Mouse (Mus musculus): ENCODE data around the gene Rag1.

The Rag1 gene

GRCm38 (mm10) chr2:101638979-101639839 lies 10.1 kb downstream of the Rag1 start:
- no peak for DNase-seq (ENCODE audit: low spot score)

DNA sequence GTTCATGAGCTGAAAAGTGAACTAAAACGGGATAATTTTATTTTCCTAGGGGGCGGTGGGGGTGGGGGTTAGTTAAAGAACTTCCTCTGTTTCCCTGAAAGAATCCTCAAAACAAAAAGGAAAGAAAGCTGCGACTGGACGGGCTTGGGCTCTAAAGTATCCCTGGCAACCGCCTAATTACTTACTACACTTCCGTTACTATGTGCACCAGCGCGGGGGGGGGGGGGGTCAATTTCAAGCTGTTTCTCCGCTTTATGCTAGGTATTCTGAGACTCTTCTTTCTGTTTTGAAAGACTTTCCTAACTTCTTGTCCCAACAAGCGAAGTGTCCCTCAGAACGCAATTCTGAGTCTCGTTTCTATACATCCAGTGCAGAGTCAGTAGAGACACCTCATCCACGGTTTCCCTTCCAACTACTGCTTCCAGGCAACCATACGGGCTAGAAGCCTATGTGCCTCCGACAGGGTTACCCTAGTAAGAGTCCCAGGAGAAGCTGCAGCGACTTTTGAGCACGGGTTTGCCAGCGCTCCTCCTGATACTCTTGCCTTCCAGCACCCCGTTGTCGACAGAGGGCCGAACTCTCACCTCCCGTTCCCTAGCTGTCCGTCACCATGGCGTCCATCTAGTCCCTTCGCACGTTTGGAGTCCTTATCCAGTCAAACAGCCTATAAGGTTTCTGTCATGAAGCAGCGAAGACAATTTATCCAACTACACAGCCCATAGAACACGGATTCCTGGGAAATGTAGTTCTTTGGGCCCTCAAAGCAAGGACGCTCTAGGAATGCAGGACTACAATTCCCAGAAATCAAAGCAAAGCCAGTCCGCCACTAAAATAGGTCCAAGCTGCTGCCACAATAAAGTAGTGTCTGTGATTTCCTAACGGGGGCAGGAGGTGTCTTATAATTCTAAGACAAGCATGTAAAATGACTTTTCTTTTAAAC lies 20.7 kb downstream of the Rag1 start:
- peak; percentile 94 for DNase-seq (ENCODE audit: low spot score)

GRCm38 (mm10) chr2:101627227-101627626 lies 22.1 kb downstream of the Rag1 start:
- no peak for DNase-seq (ENCODE audit: low spot score)

DNA sequence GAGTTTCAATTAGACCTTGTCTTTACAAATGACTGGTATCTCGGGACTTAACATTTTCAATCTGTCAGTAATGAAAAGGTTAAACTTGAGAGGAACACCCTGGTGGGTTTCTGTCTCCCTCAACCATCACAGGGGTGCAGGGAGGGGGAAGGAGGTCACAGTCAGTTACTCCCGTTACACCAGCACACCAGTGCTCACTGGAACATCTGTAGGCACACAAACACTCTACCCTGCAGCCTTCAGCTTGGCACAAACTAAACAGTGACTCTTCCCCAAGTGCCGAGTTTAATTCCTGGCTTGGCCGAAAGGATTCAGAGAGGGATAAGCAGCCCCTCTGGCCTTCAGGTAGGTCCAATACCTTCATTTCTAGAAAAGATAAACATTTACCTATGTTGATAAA lies 24.8 kb downstream of the Rag1 start, which contains the start of gene Rag2:
Gene Rag2 (plus strand): TSS at position 193 of the 400 bp plus-strand sequence.
- no peak for DNase-seq (ENCODE audit: low spot score)

DNA sequence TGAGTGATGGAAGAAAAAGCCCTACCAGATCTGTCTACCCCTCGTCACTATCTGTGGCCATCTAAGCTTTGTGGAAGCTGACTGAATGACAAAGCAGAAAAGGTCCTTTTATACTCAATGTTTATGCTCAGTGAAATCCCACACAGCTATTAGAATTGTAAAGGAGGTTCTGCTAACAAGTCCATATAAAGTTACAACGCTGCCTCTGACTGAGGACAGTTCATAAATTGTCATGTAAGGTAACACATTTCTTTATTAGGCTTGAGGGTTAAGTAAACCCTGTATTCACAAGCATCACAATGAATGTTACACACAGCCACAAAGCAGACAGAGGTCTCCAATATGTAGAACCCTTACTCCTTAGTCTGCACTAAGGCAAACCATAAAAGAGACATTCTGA lies 25.3 kb downstream of the Rag1 start:
- no peak for DNase-seq (ENCODE audit: low spot score)

GRCm38 (mm10) chr2:101623042-101623441 lies 26.3 kb downstream of the Rag1 start:
- DNase-seq (ENCODE audit: low spot score) = no peak

DNA sequence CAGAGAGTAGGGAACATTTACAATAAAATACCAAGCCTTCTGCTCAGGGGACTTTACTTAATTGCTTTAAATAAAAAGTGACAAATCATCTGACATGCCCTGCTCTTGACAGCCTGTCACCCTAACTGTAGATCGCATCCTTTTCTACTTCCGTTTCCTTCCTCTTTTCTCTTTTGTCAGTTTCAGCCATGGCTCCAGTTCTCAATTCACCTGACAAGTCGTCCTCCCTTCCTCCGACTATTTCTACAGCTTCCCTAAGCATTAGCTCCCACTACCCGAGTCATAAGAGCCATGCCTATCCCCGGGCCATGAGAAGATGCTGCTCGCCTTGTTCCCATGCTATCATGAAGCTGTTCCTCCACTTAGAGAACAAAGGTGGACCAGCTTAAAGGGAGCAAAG lies 27.7 kb downstream of the Rag1 start:
- no peak for DNase-seq (ENCODE audit: low spot score)

DNA sequence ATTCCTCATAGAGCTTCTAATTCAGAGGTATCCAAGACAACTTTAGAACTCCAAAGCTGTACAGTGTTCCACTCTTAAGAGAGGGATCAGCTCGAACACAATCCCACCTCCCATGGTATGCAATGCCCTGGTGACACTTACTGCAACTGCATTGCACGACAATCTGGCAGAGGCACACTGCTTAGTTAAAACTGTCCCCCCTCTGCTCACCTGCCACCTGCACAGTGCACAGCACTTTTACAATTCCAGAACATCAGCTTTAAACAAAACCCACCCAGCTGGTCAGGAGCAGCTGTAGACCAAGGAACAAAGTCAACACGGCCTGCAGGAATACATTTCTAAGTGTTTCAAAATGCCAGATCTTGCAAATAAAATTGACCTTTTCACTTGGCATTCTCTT lies 28.4 kb downstream of the Rag1 start:
- DNase-seq (ENCODE audit: low spot score) = no peak

DNA sequence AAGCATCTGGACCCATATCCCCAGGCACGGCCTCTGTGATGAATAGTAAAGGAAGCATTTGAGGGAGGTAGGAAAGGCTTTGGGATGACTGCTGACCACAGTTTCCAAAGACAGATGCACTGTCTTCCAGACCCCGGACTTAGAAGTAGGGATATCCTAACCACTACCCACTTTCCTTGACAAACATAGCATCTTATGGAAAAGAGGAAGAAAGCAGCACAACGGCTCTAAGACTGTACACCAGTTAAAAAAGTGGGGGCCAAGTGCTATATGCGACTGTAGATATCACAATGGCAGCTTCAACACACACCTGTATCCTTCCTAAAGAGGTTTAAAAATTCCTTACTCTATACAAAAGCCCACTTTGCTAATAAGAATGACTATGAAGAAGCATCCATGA lies 30.9 kb downstream of the Rag1 start:
- no peak for DNase-seq (ENCODE audit: low spot score)

- DNase-seq (ENCODE audit: low spot score) = no peak
Observed at GRCm38 (mm10) chr2:101615464-101616305, 33.6 kb downstream of the Rag1 start.

DNA sequence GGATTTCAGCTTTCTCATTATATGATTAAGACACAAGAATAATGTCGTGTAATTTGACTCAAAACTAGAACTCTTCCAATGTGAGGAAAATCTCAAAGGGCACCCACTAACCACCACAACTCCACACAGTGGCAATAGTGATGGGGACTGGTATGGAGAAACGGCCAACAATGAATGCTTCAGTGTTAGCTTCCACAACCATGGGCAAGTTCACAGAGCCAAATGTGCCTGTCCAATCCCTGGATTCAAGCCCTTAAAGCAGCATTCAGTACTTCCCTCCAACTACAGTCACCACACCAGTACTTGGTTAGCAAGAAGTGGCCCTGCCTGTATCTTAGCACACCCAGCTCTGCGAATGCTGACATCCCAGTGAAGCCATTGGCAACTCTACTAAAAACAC lies 38.4 kb downstream of the Rag1 start:
- no peak for DNase-seq (ENCODE audit: low spot score)

GRCm38 (mm10) chr2:101608232-101608894 lies 40.9 kb downstream of the Rag1 start:
- no peak for DNase-seq (ENCODE audit: low spot score)

GRCm38 (mm10) chr2:101603099-101603498 lies 46.2 kb downstream of the Rag1 start:
- DNase-seq (ENCODE audit: low spot score) = no peak

- DNase-seq (ENCODE audit: low spot score) = peak; percentile 36
Observed at GRCm38 (mm10) chr2:101600703-101601102, 48.6 kb downstream of the Rag1 start.

DNA sequence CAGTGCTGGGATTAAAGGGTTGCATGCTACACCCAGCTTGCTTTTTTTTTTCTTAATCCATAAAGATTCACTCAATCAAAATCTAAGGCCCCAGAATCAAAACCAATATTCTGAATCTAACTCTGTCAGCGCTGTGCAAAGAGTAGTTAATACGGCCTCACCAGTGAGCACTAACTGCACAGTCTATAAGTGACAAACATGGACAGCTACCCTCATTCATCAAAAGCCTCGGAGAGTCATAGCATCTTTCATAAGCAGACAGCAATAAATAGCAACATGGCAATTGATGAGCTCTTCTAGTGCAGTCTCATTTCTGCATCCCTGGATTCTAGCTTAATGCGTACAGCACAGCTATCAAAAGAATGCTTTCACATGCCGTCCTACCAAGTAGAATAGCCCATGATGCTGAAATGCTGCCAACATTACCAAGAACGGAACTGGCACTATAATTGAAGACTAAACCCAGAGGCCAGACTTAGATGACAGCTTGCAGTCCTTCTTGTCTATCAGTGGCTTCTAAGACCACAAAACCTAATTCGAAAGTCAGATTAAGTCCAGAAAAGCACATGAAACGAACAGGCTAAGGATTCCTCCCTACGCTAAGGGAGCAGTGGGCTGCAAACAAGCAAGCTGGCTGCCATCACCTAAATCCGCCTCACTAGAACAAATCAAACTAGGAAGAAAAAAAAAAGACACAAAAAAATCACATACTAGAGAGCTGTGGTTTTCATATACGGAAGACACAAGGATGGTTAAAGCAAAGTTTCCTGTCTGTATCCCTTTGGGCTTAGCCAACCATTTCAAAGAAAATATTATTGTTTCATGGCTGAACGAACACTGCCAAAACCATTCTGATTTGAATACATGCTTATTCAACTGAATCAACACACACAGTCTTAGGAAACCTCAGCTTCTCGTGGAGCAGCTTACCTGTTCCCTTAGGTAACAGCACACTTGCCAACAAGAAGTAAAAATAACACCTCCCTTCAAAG lies 50.8 kb downstream of the Rag1 start:
- peak; percentile 23 for DNase-seq (ENCODE audit: low spot score)

DNA sequence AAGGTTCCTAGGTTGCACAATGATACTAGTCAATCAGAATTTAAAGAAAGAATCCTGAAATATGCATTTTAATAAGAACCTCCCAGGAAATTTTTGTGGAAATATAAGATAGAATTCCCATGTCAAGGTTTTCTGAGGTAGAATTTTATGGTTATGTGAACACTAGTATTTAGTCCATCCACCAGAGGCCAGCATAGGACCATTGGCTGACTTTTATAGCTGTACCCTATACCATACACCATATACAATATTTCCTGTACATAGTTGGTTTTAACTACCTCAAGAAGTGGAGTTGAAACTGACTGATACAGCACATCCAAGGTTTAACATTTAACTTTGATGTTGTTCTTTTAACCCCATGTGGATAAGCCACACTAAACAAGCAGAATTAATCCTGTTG lies 52.1 kb downstream of the Rag1 start:
- DNase-seq (ENCODE audit: low spot score) = no peak

DNA sequence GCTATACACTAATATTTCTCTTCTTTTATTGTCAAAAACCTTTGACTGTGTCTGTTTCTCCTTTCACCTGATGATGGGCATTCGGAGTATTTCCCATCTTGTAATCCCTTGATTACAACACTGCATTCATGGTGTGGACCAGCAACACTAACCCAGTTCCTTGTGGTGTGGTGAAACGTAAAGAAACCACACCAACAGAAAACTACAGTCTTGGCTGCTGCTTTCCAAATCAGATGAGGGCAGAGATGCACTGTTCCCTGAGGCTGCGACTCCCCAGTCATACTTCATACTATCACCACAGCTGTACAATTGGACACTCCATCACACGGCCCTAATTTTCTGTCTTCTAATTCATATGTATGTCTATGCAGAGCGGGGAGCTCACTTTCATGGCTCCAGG lies 54.6 kb downstream of the Rag1 start:
- no peak for DNase-seq (ENCODE audit: low spot score)

DNA sequence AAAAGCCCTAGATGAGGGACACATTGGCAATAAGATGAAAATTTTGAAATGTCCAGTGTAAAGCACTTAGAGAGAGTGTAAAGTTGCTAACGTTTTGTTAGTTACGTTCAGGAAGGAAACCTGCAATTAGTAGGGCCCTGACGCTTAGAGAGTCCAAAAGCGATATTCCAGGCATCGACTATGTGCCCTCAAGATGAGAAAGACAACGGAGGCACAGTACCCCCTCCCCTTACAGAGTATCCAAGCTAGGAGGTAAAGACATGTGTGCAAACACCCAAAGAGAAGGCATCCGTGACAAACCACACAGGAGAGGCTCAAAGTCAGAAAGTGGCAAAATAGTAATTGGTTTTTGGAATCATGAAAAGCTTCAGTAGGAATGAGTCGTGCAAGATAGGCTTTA lies 56.4 kb downstream of the Rag1 start:
- DNase-seq (ENCODE audit: low spot score) = no peak

DNA sequence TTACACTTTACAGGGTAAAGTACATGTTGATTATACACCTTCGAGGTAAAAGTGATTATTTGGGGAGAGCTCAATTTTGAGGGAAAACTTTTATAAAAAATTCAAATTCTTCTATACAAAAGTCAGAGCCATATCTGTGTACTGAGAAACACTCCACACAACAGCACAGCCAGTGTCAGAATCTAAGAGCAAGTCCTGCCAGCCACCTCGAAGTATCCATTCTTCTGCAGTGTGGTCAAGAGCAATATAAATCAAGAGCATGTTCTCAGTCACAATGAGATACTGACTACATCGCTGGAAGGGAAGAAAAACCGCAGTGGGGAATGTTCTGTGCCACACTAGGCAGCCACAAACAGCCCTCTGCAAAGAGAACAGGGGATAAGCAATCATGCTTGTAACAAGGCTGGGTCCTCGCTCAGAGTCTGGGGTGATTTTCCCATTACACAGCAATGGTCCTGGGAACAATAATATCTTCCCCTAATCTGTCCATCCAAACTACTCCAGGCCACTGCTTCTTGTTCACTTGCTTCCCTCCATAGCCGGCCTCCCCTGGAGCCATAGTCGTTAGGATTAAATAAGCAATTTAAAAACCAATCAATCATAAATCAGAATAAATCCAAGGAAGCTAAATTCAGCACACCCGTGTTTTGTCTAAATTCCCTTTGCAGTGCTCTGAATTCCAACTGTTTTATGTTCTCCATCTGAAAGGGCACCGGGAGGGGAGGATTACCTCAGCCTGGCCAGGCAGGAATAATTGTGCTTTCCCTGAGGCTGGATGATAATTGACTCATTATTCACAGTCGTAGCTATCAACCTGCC lies 57.1 kb downstream of the Rag1 start:
- DNase-seq (ENCODE audit: low spot score) = no peak

All from layer of hippocampus, adult 11-12 months (tissue).